Mouse (Mus musculus): ENCODE measurements around the gene Rerg.
"Not testable (repeated sequence)": the region's sequence is repeated elsewhere in the genome, so short reads cannot be mapped to it uniquely, and the experiment has no call there.

The Rerg gene

DNA sequence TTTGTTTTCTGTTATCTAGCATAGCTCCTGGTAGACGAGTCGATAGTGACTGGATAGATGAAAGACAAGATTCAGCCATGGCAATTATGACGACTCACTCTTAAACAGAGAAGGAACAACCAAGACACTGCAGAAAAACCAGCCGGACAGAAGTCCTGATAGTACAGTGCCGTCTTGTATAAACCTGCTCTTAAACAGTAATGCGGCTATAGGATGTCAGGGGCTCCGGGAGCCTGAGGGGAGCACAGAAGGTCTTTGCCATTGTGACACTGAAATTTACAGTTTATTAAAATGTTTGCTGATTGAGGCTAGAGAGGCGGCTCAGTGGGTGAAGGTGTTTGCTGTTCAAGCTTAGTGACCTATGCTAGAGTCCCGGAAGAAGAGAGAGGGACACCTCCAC lies 98.8 kb downstream of the Rerg start:
- DNase-seq: no peak

DNA sequence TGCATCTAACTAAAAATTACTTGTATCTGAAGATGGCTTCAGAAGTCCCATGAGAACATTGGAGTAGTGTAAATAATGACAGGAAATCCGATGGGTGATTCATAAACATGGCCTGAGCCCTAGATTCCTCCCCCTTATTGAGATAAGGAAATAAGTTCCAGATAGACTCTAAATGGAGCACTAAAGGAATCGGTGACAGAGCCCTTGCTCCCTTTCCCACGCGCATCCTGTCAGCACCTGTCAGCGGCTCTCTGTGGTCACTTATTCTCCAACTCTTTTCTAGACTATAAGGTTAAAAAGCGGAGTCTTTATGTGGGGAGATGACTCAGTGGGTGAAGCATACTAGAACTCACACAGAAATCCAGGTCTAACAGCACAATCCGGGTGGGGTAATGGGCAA lies 104.8 kb downstream of the Rerg start:
- no peak for DNase-seq

DNA sequence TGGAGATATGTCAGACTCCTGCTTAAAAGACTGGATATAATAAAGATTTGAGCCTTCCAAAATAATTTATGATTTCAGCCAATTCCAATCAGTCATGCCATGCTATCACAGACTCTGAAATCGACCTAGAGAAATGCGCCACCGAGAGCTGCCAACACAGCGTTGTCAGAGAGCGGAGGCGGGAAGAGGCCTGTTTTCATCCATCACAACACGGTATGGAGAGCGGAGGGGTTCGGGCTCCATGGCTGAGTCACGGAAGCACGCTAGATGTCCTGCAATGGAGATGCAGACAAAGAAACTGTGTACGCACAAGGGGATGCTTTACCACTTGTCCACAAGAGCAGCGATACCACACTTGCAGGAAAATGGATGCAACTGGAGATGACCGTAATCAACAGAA lies 105.5 kb downstream of the Rerg start:
- DNase-seq: no peak

DNA sequence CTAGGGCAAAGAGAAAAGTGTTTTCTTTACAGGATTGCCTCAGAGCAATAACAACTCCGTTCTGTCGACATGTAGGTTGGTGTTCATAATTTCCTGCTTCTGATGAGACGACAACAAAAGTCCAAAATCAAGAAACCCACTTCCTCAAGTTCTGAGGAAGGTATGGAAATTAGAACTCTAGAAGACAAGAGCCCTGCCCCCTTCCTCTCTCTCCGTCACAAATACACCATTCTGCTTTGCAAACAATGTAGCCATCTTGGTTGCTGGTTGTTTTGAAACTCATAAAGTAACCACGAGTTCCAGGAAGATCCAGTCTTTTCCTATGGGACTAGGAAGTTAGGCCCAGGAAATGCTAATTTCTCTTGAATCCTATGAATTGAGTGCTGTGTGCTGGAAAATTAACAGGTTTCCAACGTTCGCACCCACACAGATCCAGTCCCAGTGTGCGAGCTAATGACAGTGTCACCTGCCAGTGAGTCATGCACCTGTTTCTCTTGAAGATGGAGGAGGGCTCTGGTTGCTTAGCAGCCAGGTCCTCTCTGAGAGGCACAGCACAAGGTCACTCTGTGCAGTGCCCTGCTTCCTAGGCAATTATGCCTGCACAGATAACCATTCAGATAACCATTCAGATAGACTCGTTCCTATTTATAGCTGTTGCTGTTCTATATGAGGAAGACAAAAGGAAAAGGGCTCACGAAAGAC lies 106.9 kb downstream of the Rerg start:
- DNase-seq: no peak

DNA sequence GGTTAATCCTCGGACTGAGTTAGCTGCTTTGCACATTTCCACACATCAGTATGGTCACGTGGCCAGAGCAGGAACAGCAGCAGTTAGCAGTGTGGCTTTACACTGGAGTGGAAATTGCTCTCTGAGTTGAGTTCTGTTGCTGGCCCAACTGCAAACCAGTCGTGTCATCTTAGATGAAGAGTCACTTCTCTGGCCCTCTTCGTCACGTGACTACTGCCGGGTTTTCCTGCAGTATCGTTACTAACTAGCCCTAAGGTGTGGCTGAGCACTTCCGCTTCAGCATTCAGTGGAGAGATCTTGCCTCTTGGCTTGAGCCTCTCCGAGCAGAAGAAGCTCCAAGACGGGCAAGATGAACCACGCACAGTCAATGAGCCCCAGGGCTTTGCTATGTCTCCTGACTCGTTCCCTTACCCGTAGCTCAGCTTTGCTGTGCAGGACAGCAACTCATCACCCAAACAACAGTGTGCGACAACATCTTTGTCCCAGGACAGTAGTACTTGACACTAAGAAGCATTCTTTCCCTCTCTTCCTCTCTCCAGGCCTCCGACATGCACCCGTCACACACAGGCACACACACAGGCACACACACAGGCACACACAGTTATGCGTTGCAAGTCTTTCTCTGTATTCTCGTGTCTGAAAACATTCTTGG lies 108.3 kb downstream of the Rerg start:
- no peak for DNase-seq

DNA sequence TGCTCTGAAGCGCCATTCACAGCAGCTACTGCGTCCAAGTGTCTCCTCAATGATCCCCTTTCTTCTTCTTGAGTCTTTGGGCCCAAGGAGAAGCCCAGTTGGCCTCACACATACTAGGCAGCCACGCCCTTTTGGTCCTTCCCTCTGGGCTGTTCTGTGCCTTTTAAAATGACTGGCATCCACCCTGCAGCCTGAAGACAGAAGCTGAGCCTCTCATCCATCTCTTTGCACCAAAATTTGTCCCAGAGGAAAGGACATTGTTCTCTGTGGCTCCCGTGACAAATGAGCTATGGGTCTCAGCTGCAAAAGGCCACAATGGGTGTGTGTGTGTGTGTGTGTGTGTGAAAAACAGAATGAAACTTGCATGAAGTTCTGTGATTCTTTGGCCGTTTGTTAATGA lies 109.7 kb downstream of the Rerg start:
- no peak for DNase-seq

DNA sequence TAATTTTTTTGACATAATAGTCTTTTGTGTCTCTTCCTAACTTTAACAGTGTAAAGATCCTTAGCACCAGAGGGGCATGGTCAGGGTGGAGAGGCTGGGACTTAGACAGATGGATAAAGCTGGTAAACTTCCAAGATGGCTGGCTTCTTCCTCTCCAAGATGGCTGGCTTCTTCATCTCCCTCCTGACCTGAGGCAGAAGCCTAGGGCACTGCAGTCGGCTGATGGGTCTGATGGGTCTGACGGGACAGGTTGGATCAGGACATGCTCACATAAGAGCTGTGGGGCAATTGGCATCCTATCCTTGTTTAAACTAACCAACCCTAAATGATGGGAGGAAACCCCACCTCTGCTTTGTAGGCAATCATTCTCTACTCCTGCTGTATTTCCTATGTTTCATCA lies 112.0 kb downstream of the Rerg start:
- DNase-seq: no peak

DNA sequence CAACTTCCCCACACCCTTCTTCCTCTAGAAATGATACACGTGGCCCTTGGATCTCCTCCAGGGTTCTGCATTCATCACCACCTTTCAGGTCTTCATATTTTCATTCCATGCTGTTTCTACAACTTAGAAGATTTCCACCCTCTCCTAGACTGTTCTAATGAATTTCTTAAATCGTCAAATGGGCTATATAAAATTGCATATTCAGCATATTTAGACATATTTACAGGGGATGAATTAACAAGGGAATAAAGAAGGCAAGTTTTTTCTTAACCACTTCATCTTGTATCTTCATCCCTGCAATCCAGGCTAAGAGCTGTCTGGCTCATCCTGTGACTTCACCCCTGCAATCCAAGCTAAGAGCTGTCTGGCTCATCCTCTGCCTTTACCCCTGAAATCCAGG lies 116.2 kb downstream of the Rerg start:
- DNase-seq: no peak

DNA sequence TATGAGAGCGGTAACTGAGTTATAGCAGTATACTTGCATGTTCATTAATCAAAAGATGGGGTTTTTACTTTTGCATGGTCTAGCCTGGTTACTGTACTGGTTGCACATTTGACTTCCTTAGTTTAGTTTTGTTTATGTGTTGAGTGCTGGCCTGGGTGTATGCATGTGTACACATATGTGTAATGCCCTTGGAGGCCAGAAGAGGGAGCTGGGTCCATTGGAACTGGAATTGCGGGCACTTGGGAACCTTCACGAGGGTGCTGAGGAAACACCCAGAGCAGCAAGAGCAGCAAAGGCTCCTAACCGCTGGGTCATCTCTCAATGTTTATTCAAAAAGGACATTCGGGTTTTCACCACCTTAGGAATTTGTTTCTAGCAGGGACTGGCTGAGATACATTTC lies 116.8 kb downstream of the Rerg start:
- no peak for DNase-seq

DNA sequence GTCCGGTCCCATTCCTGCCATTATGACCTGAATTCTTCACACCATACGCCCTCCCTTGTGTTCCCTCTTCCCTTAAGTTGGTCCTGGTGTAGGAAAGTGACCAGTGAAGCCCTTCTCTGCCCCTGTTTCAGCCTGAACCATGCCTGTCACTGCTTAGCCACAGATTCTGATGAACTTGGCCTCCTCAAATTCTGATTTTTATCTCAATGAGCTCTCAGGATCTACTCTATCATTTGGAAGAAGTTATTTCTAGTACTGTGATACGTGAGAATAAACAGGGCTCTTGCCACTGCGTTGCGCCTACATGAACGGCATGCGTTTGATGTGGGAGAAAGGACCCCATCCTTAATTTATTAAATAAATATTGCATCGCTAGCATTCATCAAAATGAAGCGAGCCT lies 117.3 kb downstream of the Rerg start:
- no peak for DNase-seq

DNA sequence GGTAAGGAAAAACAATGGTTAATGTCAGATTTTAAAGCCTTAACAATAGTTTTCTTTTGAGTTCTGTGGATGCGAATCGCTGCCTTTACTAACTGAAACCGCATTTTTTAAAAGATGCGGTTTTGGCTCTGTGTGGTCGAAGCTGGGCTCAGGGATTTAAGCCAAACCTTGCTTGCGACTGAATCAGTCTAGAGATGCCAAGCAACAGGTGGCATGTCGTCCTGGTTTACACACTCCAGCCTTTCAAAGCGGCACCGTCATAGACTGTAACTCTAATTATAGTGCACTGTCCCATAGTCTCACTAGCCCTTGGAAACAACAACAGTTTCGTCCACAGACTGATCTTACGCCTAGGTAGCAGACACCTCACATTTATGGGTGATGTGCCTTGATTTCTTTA lies 123.3 kb downstream of the Rerg start:
- DNase-seq: no peak

DNA sequence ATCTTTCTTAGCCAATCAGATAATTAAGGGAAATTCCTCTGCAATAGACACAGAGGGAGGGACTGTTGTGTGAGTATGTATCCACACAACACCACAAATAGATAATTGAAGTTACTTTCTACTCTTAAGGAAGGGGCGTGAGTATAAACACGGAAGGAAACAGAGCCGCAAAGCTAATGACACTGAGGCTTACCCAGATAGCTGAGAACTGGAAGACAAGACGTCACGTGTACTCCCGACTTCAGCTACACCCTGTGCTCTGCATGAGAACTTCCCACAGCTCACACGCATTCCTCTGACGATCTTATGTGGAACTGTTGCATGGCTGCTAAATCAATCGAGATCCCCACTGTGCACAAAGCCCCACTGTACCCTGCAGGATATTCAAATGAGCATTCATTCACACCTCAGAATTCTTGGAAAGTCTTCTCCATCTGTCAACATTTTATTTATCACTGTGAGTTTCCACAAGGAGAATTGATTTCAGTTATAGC lies 125.2 kb downstream of the Rerg start:
- no peak for DNase-seq

DNA sequence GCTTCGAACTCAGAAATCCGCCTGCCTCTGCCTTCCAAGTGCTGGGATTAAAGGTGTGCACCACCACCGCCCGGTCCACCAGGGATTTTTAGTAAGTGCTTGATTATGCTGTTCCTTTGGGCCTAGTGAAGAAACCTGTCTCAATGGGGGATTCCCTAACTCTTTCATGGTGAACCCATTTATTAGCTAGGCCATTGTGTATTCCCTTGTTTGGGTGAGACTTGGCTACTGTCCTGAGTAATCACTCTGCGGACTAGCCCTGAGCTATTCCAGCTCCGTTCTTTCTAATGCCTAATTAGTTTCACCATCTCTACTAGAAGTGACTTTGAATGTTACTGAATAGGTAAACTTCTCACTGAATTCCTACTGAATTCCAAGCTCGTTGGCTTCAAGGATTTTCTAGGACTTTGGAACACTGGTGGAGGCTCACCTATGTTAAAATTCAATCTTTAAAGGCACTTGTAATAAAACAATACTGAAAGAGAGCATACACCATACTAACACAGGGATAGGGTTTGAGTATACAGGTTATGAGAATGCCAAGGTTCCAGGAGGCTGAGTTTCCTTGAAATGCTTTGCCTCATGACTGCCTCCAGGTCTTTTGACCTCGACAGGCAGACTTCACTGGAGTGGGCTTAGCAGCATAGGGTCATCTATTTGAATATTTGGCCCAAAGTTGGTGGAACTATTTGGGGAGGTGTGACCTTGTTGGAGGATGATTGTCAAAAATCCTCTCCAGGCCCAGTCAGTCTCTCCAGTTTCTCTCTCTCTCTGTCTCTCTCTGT lies 134.5 kb downstream of the Rerg start:
- not testable (repeated sequence) for DNase-seq

DNA sequence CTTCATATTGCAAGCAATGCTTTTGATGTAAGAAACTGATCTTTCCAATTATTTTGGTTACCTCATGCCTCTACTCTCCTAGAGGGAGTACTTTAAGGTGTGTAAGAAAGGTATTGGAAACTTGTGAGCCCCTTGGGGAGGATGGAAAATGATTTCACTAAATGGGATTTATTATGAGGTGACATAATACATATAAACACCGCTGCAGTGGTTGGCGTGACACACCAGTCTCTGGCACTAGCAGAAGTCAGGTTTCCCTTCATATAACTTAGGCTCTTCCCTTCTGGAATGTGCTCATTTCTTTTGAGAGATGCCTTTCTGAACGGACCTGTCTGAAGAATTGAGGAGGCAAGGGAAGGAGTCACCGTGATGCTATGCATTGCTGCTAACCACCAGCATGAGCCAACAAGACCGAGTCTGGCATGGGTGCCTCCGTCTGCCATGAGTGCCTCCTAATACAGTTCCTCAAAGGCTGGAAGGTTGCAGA lies 139.6 kb downstream of the Rerg start:
- no peak for DNase-seq

DNA sequence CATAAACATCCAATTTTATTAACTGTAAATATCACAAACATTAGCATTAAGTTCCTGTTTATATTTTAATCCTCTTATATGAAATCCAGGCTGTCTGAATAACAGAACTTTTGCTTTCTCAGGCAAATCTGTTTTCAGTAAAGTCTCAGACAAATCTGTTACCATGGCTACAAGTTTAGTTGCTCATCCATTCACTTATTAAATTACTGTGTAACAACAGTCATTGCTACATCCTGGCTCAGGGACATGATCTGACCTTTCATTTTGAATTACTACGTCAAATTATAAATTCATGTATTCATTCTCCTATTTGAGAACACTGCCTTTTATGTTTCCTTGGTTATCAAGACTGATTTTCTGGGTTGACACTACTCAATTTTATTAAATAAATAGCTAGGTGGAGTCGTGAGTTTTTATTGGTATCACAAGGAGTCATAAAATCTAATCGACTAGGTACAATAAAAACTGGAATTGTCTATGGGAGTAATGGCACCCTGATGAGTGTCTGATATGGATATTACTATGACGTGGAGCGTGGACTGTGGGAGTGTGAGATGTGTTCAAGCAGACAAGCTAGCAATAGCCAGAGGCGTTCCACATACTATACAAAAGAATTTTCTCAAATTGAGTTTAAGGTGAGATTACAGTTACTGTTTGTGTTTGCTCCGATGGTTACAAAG lies 140.2 kb downstream of the Rerg start:
- no peak for DNase-seq

DNA sequence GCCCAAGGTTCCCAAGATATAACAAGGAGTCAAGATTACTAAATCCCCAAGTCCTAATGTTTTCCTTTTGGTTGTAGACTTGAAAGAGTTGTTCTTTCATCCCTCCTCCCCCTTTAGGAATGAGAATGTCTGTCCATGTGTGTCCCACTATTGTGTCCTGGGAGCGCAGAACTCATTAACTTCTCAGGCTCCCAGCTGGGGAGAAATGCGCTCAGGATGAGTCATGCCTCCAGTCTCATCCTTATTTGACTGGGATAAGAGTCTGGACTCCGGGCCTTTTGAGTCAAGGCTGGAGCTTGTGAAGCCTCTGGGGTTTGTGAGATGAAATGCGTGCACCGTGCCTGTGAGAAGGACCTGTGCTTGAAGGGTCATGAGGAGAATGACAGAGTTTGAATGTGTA lies 144.8 kb downstream of the Rerg start:
- DNase-seq: no peak

DNA sequence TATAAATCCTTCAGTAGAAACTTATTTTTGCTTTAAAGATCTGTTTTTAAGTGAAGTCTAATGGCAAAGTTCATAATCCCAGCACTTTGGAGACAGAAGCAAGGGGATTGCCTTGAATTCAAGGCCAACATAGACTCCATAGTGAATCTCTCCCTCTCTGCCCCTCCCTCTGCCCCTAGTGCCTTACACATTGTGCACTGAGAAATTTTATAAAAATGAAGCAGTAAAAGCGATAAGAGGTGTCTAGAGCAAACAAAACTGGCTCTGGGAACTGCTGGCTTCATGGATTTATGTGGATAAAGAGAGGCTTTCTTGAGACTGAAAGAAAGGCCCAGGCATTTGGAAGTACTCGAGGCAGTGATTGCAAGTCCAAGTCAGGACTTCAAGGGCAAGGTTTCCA lies 145.8 kb downstream of the Rerg start:
- no peak for DNase-seq

DNA sequence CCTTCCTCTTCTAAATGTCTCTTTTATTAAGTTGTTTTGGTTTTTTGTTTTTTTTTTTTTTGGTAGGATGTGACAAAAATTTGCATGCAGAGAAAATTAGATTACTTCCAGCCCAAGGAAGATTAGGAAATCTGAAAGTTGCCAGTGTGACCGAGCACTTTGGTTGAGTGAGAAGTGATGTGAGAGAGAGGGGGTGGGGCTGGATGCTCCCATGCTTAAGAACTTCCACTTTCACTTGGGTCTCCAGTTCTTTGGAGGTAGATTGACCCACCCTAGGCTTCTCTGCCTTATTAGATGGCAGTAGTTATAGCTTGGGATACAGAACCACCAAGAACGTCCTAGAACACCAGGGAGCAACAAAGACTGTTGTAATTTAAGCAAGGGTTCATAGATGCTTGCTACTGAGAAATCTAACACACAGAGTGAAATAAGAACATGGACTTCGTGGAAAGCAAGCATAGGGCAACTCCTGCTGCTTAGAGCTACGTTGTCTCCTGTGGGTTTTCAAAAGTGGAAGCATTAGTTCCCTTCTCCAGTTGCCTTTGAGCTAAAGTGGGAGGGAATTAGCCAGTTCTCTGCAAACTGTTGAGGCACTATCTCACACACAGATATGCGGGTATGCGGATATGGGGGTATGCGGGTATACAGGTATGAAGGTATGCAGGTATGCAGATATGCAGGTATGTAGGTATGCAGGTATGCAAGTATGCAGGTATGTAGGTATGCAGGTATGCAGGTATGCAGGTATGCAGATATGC lies 152.9 kb downstream of the Rerg start:
- DNase-seq: no peak

DNA sequence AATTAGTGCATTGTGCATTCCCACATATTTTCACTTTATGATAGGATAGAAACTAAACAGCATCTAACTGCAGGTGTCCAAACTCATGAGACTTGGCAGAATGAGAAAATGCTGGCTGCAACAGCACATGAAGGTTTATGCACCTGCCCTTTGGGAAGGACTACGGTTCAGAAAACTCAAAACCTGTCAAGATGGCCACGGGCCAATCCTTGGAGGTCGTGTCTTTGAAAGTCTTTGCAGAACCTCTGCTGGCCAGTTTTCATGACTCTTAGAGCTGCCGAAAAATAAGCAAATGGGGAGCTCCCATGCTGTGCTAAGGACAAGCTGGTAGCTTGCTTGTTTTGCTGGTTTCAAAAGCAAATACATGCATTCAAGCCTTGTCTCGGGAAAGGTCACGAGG lies 156.0 kb downstream of the Rerg start:
- DNase-seq: peak; percentile 9

DNA sequence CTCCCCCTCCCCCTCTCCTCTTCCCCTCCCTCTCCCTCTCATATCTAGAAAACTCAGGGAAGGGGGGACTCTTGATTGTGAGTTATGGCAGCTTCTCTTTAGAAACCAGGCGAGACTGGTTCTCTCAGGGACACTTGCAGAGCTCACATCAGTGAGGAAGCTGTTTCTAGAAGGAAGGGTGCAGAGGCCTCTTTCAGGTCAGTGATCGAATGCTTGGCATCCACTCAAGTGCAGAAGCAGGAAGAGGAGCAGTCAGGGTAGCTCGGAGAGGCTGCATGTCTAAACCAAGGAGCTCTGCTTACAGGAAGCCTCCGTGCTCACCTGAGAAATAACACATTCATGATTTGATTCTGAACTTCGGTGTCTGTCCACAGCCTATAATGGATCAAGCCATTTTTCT lies 159.1 kb downstream of the Rerg start:
- no peak for DNase-seq
